Mouse (Mus musculus) heart, embryonic 16.5 days (tissue): ENCODE results near the gene Alyref. TPM values are rescaled to one million over a fixed set of nuclear protein-coding genes. Genes with fewer than 3 reads are reported as not detected.

Experiments used
- ATAC-seq: fragments of 200-750 bp; cut with Nextera tagmentation; replicated peaks from 2 replicates; pipeline ENCODE4 v1.8.0; 2017; ENCODE audit warnings: moderate number of reproducible peaks; ENCODE audit not compliant: insufficient read depth, low FRiP score; ENCODE audit errors: extremely low read depth
- H3K27ac ChIP-seq: fragments of 300-500 bp; sonication (generic); 2 replicates; pipeline ENCODE4 v1.5.1; 2014; ENCODE audit warnings: mild to moderate bottlenecking, low read length, control low read depth, moderate library complexity
- H3K27me3 ChIP-seq: fragments of 300-500 bp; sonication (generic); 2 replicates; pipeline ENCODE4 v1.6.1; 2014; ENCODE audit warnings: low read length, mixed read lengths; ENCODE audit not compliant: control insufficient read depth, insufficient read depth
- H3K36me3 ChIP-seq: fragments of 300-500 bp; sonication (generic); 2 replicates; pipeline ENCODE4 v1.6.1; 2014; ENCODE audit not compliant: control insufficient read depth, insufficient read depth
- H3K4me1 ChIP-seq: fragments of 300-500 bp; sonication (generic); 2 replicates; pipeline ENCODE4 v1.6.1; 2014; ENCODE audit warnings: low read length, mixed read lengths; ENCODE audit not compliant: control insufficient read depth, insufficient read depth
- H3K4me2 ChIP-seq: fragments of 300-500 bp; sonication (generic); 2 replicates; pipeline ENCODE4 v1.6.1; 2014; ENCODE audit warnings: low read depth, mild to moderate bottlenecking, control low read depth, low read length
- H3K4me3 ChIP-seq: fragments of 300-500 bp; sonication (generic); 2 replicates; pipeline ENCODE4 v1.5.1; 2014; ENCODE audit warnings: mild to moderate bottlenecking, control low read depth, low read length
- H3K9ac ChIP-seq: fragments of 300-500 bp; sonication (generic); 2 replicates; pipeline ENCODE4 v1.6.1; 2014; ENCODE audit warnings: low read length, control low read depth
- H3K9me3 ChIP-seq: fragments of 300-500 bp; sonication (generic); replicated peaks from 2 replicates; pipeline ENCODE4 v1.6.1; 2016; ENCODE audit warnings: low read length; ENCODE audit not compliant: control insufficient read depth
- WGBS: fragments of 180-500 bp; shearing (Covaris S2); extraction: QIAGEN DNeasy Blood & Tissue Kit; methylation state at CpG from one replicate; pipeline ENCODE4 v1.1.7; 2014; 5-methylcytosine and 5-hydroxymethylcytosine counted together
- polyA plus RNA-seq: library from polyadenylated mRNA; unstranded; fragments of >200 nt; fragmentation: Nextera tagmentation; extraction: Ambion mirVana; gene quantifications from 2 replicates; pipeline ENCODE4 v1.2.1, GENCODE M21; 2015

The Alyref gene
- polyA plus RNA-seq, 1 experiment from 2014 or later, result 229 TPM

DNA sequence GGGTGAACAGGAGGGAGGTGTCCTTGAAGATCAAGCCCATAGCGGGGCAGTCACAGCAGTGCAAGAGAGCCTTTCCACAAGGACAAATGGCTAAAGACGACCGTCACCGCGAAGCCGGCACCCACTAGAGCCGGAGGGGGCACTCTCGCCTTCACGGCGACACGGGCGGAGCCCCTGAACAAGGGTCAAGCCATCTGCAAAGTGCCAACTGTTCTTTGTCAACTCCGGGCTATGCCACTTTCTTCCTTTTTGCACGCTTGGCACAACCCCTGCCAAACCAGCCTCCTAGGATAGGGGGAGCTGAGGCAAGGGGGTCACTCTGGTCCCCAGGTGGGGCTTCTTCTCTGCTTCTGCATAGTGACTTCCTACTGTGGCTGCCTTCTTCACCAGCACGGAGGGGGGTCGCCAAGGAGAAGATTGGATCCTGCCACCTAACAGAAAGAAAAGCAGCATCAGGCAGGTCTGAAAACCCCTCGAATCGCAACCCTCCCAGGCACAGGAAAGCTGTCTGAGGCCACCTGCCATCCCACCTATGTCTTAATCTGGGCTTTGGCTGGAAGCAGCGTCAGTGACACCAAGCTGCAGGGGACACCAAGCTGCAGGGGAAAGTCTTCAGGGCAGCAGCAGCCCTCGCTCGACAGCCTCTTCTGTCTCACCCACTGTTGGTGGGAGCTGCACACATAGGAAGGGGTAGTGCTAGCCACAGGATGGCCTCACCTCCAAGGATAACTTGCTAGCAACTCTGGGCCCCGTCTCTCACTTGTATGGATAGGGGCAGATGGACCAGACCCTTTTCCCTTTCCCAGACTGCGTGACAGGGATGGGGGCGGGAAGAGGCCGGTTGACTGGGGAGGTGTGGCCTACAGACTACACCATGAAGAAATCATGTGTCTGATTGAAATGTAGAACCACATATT lies 20.7 kb upstream of the Alyref start:
- H3K27me3 ChIP-seq, result no peaks in the 10 kb centered on the region
- H3K9me3 ChIP-seq, result no peaks in the 10 kb centered on the region
- H3K9ac ChIP-seq, result no peak overlapping the region
- 91% methylated on average over 25 of the region's 25 CpGs for WGBS
- no peak overlapping the region for H3K4me3 ChIP-seq
- peaks cover 23% of the 10 kb centered on the region for H3K36me3 ChIP-seq
- no peak overlapping the region for H3K4me2 ChIP-seq
- ATAC-seq, result no peak
- peaks cover 8% of the 10 kb centered on the region for H3K4me1 ChIP-seq
- H3K27ac ChIP-seq, result no peak overlapping the region

DNA sequence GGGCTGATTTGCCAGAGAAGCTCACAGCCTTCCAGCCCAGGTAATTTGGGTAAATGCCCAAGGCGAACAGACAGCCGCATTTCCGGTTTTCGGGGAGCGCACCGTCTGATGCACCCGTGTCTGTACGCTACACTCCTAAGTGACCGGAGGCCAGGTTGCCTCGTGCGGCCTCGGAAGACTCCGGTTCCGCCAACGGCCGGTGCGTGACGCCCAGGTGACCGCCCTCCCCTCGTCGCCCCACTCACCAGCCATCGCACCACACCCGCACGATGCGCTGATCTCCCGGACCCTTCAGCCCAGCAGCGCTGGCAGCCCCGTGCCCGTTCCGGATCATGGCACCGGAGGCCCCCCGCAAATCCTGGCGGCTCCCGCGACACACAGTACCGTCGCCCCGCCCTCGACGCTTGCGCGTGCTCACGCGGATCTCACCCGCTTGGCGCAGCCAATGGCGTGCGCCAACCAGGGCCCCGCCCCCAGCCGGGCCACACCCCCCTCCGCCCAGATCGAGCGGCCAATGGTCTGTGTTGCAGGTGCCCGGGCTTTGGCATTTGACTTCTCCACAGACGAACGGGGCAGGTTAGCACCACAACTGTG lies 19.5 kb upstream of the Alyref start, which contains the start of gene Pcyt2:
Gene Pcyt2 (minus strand): TSS at position 418 of the 594 bp plus-strand sequence.
- Histone ChIP-seq H3K36me3 (peaks cover 25% of the 10 kb centered on the region), H3K4me3 (peak within 1 kb of the TSS; percentile 84), H3K9ac (peak within 1 kb of the TSS; percentile 85), H3K27me3 (no peaks in the 10 kb centered on the region), H3K4me2 (peak within 1 kb of the TSS; percentile 76), H3K27ac (peak within 1 kb of the TSS; percentile 76), H3K9me3 (no peaks in the 10 kb centered on the region), H3K4me1 (peaks cover 7% of the 10 kb centered on the region)
- ATAC-seq, result peak; percentile 94
- under 1% methylated on average over 56 of the region's 56 CpGs for WGBS

DNA sequence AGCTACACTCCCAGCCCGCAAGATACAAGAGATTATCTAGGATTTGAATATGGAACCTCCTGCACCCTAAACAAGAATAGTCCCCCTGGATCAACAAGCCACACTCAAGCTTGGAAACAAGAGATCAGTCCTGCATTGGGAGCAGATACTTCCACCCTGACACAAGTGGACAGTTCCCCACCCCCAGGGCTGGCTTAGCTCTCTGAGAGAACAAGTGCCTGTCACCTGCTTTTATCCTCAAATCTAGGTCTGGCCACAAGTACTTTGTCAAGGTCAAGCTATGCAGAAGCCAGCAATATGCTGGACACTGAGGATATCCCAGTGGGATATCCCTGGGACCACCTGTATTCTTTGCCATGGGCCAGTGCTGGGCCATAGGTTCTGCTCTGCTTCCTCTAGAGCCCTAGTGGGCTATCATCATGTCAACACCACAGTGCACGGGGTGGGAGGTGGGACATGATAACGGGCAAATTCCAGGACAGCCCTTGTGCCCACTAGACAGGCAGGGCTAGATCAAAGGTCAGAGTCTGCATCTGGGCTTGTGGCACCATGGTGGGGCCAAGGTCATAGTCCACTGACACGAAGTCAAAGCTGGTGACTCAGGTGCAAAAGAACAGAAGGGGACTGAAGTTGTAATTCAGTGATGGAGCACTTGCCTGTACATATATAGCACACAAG lies 18.6 kb upstream of the Alyref start:
- WGBS, result 32% methylated on average over 4 of the region's 4 CpGs
- no peak for ATAC-seq
- peak overlapping the region; percentile 84 for H3K4me3 ChIP-seq
- peak overlapping the region; percentile 85 for H3K9ac ChIP-seq
- peak overlapping the region; percentile 76 for H3K27ac ChIP-seq
- no peaks in the 10 kb centered on the region for H3K9me3 ChIP-seq
- H3K36me3 ChIP-seq, result peaks cover 21% of the 10 kb centered on the region
- H3K4me1 ChIP-seq, result peaks cover 7% of the 10 kb centered on the region
- no peaks in the 10 kb centered on the region for H3K27me3 ChIP-seq
- peak overlapping the region; percentile 76 for H3K4me2 ChIP-seq

DNA sequence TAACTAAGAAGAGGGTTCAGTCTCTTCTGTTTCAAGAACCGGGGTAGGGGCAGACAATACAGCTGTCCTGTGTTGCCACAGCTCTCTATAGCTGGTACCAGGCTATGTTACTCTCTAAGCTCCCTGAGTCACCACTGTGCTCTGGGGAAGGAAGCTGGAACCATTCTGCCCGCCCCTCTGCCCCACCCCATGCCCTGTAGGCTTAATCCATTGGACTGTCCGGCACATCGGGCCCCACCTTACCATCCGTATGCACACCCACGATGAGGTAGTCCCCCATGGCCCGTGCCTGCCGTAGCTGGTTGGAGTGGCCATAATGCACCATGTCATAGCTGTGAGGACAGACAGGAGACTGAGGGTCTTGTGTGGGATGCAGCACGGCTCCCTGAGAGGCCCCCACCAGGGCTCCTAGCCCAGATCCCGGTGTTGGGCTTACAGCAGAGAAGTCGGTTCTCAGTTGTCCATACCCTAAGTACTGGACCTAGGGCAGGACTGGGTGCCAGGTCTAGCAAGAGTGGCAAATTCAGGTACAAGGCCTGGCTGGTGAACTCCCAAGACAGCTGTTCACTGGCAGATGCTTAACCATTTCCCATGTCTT lies 17.5 kb upstream of the Alyref start:
- H3K4me3 ChIP-seq, result no peak overlapping the region
- no peak overlapping the region for H3K9ac ChIP-seq
- peaks cover 7% of the 10 kb centered on the region for H3K4me1 ChIP-seq
- H3K27ac ChIP-seq, result no peak overlapping the region
- no peak overlapping the region for H3K4me2 ChIP-seq
- H3K27me3 ChIP-seq, result no peaks in the 10 kb centered on the region
- WGBS, result 89% methylated on average over 11 of the region's 11 CpGs
- ATAC-seq, result no peak
- peaks cover 17% of the 10 kb centered on the region for H3K36me3 ChIP-seq
- H3K9me3 ChIP-seq, result no peaks in the 10 kb centered on the region

DNA sequence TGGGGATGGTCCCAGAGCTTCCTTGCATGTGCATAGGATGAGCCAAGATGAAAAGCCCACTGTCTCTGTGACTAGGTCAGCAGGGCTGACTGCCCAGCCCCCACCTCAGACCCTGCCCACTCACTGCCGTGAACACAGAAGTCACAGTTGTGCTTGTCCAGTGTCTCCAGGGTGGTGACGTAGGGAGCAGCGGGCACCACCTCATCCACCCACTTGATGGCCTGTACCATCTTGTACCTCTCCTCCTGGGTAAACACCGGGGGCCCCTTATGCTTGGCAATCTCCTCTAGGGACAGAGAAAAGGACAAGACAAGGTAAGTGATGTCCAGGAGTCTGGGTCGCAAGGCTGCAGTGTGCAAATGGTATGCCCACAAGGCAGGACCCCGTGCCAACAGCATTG lies 17.0 kb upstream of the Alyref start:
- Histone ChIP-seq H3K4me2 (no peak overlapping the region), H3K9me3 (no peaks in the 10 kb centered on the region), H3K36me3 (peaks cover 16% of the 10 kb centered on the region), H3K4me1 (peaks cover 7% of the 10 kb centered on the region), H3K9ac (no peak overlapping the region), H3K4me3 (no peak overlapping the region), H3K27me3 (no peaks in the 10 kb centered on the region), H3K27ac (no peak overlapping the region)
- 92% methylated on average over 6 of the region's 6 CpGs for WGBS
- ATAC-seq, result no peak

DNA sequence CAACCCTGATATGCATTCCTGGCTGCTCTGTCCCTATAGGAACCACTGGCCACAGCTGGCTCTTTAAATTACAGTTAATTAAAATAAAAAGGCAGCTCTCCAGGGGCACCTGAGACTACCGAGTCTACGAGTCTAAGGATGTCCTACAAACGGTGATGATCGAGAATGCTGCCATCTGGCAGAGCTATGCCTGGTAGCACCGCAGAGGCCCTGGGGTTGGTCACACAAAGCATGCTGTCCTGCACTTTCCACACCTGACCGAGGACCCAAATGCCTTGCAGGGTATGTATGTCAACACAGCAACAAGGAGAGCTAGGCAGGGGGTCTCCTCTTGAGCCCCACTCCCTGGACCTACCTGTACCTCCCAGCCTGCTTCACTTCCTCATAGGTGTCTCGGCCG lies 15.8 kb upstream of the Alyref start:
- Histone ChIP-seq H3K4me1 (peaks cover 13% of the 10 kb centered on the region), H3K9ac (no peak overlapping the region), H3K27me3 (no peaks in the 10 kb centered on the region), H3K9me3 (no peaks in the 10 kb centered on the region), H3K4me3 (no peak overlapping the region), H3K4me2 (no peak overlapping the region), H3K36me3 (peaks cover 14% of the 10 kb centered on the region; the same call in 1 of the 2 replicates), H3K27ac (no peak overlapping the region)
- ATAC-seq, result no peak
- WGBS, result 85% methylated on average over 8 of the region's 8 CpGs

DNA sequence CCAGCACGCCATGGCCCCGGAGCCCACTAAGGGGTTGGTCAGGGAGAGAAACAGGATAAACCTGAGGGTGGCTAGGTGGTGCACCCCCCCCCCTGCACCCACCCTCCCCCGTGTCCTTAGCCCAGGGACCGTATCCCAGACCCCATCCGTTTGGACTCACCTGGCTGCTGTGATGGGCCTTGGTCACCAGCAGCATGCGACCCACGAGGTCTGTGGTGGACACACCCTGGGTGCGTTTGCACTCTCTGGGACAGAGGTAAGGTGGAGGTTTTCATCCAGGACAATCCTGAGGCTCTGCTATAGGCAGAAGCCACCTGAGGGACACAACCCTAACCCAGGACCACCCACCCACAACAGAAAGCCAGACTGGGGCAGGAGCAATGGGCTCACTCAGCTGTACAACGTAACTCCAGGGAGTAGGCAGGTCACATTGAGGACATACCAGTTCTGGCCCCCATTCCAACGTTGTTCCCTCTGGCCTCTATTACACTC lies 15.4 kb upstream of the Alyref start:
- ATAC-seq, result no peak
- Histone ChIP-seq H3K9ac (no peak overlapping the region), H3K4me1 (peaks cover 17% of the 10 kb centered on the region), H3K4me2 (no peak overlapping the region), H3K27me3 (no peaks in the 10 kb centered on the region), H3K27ac (no peak overlapping the region), H3K9me3 (no peaks in the 10 kb centered on the region), H3K36me3 (peaks cover 12% of the 10 kb centered on the region; the same call in 1 of the 2 replicates), H3K4me3 (no peak overlapping the region)
- WGBS, result 85% methylated on average over 10 of the region's 10 CpGs

DNA sequence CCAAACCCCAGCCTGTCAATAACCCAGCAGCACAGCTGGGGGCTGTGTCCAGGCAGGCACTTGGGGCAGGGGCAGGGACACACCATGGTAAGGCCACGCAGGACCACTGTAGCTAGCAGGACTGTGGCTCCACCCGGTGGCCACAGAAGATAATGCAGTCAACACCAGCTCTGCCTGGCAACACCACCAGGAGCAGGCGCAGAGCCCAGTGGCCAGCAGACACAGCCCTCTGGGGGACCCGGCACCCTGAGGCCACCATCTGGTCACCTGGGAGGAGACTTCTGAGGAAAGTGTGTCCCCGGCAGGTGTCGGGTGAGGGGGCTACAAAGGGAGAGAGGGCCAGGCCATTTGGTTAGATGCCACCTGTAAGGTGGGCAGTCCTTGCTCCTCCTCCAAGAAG lies 14.6 kb upstream of the Alyref start:
- WGBS, result 30% methylated on average over 6 of the region's 6 CpGs
- H3K36me3 ChIP-seq, result peaks cover 9% of the 10 kb centered on the region; the same call in 1 of the 2 replicates
- H3K27ac ChIP-seq, result no peak overlapping the region
- no peak overlapping the region for H3K9ac ChIP-seq
- no peaks in the 10 kb centered on the region for H3K9me3 ChIP-seq
- H3K4me2 ChIP-seq, result no peak overlapping the region
- no peaks in the 10 kb centered on the region for H3K27me3 ChIP-seq
- peaks cover 24% of the 10 kb centered on the region for H3K4me1 ChIP-seq
- H3K4me3 ChIP-seq, result no peak overlapping the region
- 0 out of 2 replicates have a peak, but pooled peaks have one; percentile 15 for ATAC-seq
